Mouse (Mus musculus) forebrain, postnatal 0 days (tissue): ENCODE results near the gene Bcl9. TPM values are rescaled to one million over a fixed set of nuclear protein-coding genes. Genes with fewer than 3 reads are reported as not detected.

Experiments used
- ATAC-seq: fragments of 200-750 bp; cut with Nextera tagmentation; 2 replicates; pipeline ENCODE4 v1.8.0; 2017; ENCODE audit warnings: mild to moderate bottlenecking, moderate library complexity
- DNase-seq: peaks from one replicate; pipeline ENCODE4 v3.0.0-alpha.2; 2015
- H3K27ac ChIP-seq: fragments of 300-500 bp; sonication (generic); 2 replicates; pipeline ENCODE4 v1.5.1; 2014; ENCODE audit warnings: low read depth, mild to moderate bottlenecking, antibody characterized with exemption, low read length, moderate library complexity, mixed read lengths
- H3K27me3 ChIP-seq: fragments of 300-500 bp; sonication (generic); 2 replicates; pipeline ENCODE4 v1.6.1; 2014; ENCODE audit warnings: mild to moderate bottlenecking, low read length, mixed read lengths; ENCODE audit not compliant: insufficient read depth
- H3K36me3 ChIP-seq: fragments of 300-500 bp; sonication (generic); 2 replicates; pipeline ENCODE4 v1.6.1; 2014; ENCODE audit warnings: mild to moderate bottlenecking, moderate library complexity; ENCODE audit not compliant: insufficient read depth
- H3K4me1 ChIP-seq: fragments of 300-500 bp; sonication (generic); 2 replicates; pipeline ENCODE4 v1.6.1; 2014; ENCODE audit warnings: antibody characterized with exemption; ENCODE audit not compliant: insufficient read depth
- H3K4me2 ChIP-seq: fragments of 300-500 bp; sonication (generic); 2 replicates; pipeline ENCODE4 v1.6.1; 2014; ENCODE audit warnings: low read depth, mild to moderate bottlenecking, moderate library complexity
- H3K4me3 ChIP-seq: fragments of 300-500 bp; sonication (generic); 2 replicates; pipeline ENCODE4 v1.5.1; 2014; ENCODE audit warnings: low read depth, low read length, mixed read lengths
- H3K9ac ChIP-seq: fragments of 300-500 bp; sonication (generic); 2 replicates; pipeline ENCODE4 v1.6.1; 2014; ENCODE audit warnings: mild to moderate bottlenecking
- H3K9me3 ChIP-seq: fragments of 300-500 bp; sonication (generic); 2 replicates; pipeline ENCODE4 v1.6.1; 2016; ENCODE audit warnings: low read length
- CTCF ChIP-seq: sonication (generic); IDR thresholded peaks from 2 replicates; pipeline ENCODE4 v1.5.1; 2016; ENCODE audit warnings: antibody characterized with exemption, control low read depth, low read depth
- WGBS: fragments of 180-500 bp; shearing (Covaris S2); extraction: QIAGEN DNeasy Blood & Tissue Kit; methylation state at CpG from one replicate; pipeline ENCODE4 v1.1.7; 2014; 5-methylcytosine and 5-hydroxymethylcytosine counted together
- polyA plus RNA-seq: library from polyadenylated mRNA; unstranded; fragments of >200 nt; fragmentation: Nextera tagmentation; extraction: Ambion mirVana; gene quantifications from 2 replicates; pipeline ENCODE4 v1.2.1, GENCODE M21; 2015
- total RNA-seq: library from RNA; depleted of rRNA; stranded (reverse); fragments of >200 nt; gene quantifications from 2 replicates; pipeline ENCODE4 v1.2.3, GENCODE M21; 2014

The Bcl9 gene
- total and polyA plus RNA-seq, 2 experiments from 2014 or later: 46.4 to 62.8 TPM

- Histone ChIP-seq H3K4me2 (no peak overlapping the region), H3K36me3 (no peaks in the 10 kb centered on the region), H3K4me3 (no peak overlapping the region), H3K27ac (no peak overlapping the region), H3K27me3 (no peaks in the 10 kb centered on the region), H3K9me3 (no peaks in the 10 kb centered on the region), H3K9ac (no peak overlapping the region), H3K4me1 (no peaks in the 10 kb centered on the region)
- 85% methylated on average over 14 of the region's 14 CpGs for WGBS
- 0 out of 2 replicates have a peak, but pooled peaks have one; percentile 27 for ATAC-seq
- no peak for DNase-seq
- no peak for TF ChIP-seq CTCF
Measured at GRCm38 (mm10) chr3:97234797-97235196, 62.9 kb downstream of the Bcl9 start.

DNA sequence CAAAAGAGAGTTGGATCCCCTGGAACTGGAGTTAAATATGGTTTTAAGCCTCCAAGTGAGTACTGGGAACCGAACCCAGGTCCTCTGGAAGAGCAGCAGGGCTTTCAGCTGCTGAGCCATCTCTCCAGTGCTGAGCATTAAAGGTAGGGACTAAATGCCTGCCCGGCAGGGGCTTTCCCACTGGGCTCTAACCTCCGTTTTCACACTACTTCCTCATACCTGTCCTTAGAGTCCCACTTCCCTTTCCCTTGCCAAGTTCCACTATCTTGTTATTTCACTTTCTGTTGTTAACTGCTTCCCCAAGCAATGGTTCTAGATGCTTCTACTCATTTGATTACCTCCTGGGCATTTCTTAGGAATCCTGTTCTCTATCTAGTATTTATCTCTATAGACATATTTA is 65.4 kb downstream of the Bcl9 start:
- TF ChIP-seq CTCF: no peak
- DNase-seq: no peak
- no peak overlapping the region for H3K27ac ChIP-seq
- H3K4me2 ChIP-seq: no peak overlapping the region
- H3K9ac ChIP-seq: no peak overlapping the region
- 89% methylated on average over 3 of the region's 3 CpGs for WGBS
- no peaks in the 10 kb centered on the region for H3K9me3 ChIP-seq
- ATAC-seq: no peak
- H3K36me3 ChIP-seq: no peaks in the 10 kb centered on the region
- H3K4me1 ChIP-seq: no peaks in the 10 kb centered on the region; the same call in 1 of the 2 replicates
- H3K27me3 ChIP-seq: no peaks in the 10 kb centered on the region
- no peak overlapping the region for H3K4me3 ChIP-seq

DNA sequence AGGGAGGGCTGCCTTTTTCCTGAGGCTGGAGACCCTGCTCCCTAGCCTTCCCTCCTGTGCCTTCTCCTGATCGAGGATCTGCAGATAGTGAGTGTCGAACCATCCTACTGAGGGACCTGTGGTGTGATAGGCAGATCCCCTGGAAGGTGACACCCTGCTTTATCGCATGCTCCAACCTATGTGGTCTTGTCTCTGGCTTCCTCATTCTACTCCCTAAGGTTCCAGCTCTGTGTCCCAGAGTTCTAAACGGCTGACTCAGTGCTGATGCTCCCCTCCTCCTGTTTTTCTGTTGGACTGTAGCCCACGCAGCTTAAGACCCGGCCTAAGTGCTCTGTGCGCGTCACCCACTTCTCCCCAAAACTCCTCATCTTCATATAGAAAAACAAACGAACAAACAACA is 65.9 kb downstream of the Bcl9 start:
- no peaks in the 10 kb centered on the region for H3K27me3 ChIP-seq

GRCm38 (mm10) chr3:97230631-97231404 is 66.9 kb downstream of the Bcl9 start:
- H3K4me3 ChIP-seq: no peak overlapping the region
- no peak for DNase-seq
- H3K27me3 ChIP-seq: no peaks in the 10 kb centered on the region
- no peak overlapping the region for H3K4me2 ChIP-seq
- peaks cover 8% of the 10 kb centered on the region for H3K4me1 ChIP-seq
- H3K9ac ChIP-seq: no peak overlapping the region
- TF ChIP-seq CTCF: no peak
- no peaks in the 10 kb centered on the region for H3K36me3 ChIP-seq
- WGBS: 98% methylated on average over 5 of the region's 5 CpGs
- no peak for ATAC-seq
- no peaks in the 10 kb centered on the region for H3K9me3 ChIP-seq
- H3K27ac ChIP-seq: no peak overlapping the region

More for the DNA sequence above, 65.9 kb downstream of the Bcl9 start:
- H3K9ac ChIP-seq: no peak overlapping the region
- ATAC-seq (no peak), DNase-seq (no peak)
- H3K4me2 ChIP-seq: no peak overlapping the region
- no peaks in the 10 kb centered on the region; the same call in 1 of the 2 replicates for H3K4me1 ChIP-seq
- 83% methylated on average over 9 of the region's 9 CpGs for WGBS
- H3K4me3 ChIP-seq: no peak overlapping the region
- no peaks in the 10 kb centered on the region for H3K36me3 ChIP-seq
- no peak overlapping the region for H3K27ac ChIP-seq
- H3K9me3 ChIP-seq: no peaks in the 10 kb centered on the region
- no peak for TF ChIP-seq CTCF

DNA sequence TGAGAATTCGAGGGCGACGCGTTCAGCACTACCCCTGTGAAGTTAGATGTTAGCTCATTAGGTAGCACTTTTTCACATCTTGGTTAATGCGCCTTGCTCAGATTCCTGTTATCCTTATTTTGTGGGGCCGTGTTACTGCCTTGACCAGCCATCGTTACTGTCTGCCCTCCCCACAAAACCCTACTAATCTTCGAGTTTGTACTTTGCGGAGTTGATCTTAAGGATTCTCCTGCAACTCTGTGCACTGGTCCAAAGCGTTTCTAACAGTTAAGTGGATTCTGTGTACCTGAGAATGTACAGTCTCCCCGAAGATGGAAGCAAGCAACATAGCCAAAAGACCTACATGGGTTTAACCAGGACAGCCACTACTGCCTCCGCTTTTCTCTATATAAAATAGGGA is 69.3 kb downstream of the Bcl9 start:
- H3K36me3 ChIP-seq: no peaks in the 10 kb centered on the region
- WGBS: 12% methylated on average over 12 of the region's 12 CpGs

GRCm38 (mm10) chr3:97228020-97228419 is 69.7 kb downstream of the Bcl9 start:
- DNase-seq (no peak), ATAC-seq (no peak)
- H3K9me3 ChIP-seq: no peaks in the 10 kb centered on the region
- peak overlapping the region; percentile 79 for H3K9ac ChIP-seq
- no peaks in the 10 kb centered on the region for H3K27me3 ChIP-seq
- no peaks in the 10 kb centered on the region for H3K36me3 ChIP-seq
- TF ChIP-seq CTCF: no peak
- H3K4me1 ChIP-seq: peaks cover 15% of the 10 kb centered on the region
- H3K4me3 ChIP-seq: peak overlapping the region; percentile 91
- under 1% methylated on average over 16 of the region's 16 CpGs for WGBS
- peak overlapping the region; percentile 77 for H3K4me2 ChIP-seq
- peak overlapping the region; percentile 86 for H3K27ac ChIP-seq

More for the DNA sequence above, 69.3 kb downstream of the Bcl9 start:
- TF ChIP-seq CTCF: no peak
- H3K4me1 ChIP-seq: peaks cover 15% of the 10 kb centered on the region
- DNase-seq (no peak), ATAC-seq (no peak)
- H3K4me3 ChIP-seq: peak overlapping the region; percentile 91; the same call in 1 of the 2 replicates
- no peak overlapping the region; the same call in 1 of the 2 replicates for H3K27ac ChIP-seq
- no peaks in the 10 kb centered on the region for H3K27me3 ChIP-seq
- H3K4me2 ChIP-seq: peak overlapping the region; percentile 77
- peak overlapping the region; percentile 79 for H3K9ac ChIP-seq
- H3K9me3 ChIP-seq: no peaks in the 10 kb centered on the region

DNA sequence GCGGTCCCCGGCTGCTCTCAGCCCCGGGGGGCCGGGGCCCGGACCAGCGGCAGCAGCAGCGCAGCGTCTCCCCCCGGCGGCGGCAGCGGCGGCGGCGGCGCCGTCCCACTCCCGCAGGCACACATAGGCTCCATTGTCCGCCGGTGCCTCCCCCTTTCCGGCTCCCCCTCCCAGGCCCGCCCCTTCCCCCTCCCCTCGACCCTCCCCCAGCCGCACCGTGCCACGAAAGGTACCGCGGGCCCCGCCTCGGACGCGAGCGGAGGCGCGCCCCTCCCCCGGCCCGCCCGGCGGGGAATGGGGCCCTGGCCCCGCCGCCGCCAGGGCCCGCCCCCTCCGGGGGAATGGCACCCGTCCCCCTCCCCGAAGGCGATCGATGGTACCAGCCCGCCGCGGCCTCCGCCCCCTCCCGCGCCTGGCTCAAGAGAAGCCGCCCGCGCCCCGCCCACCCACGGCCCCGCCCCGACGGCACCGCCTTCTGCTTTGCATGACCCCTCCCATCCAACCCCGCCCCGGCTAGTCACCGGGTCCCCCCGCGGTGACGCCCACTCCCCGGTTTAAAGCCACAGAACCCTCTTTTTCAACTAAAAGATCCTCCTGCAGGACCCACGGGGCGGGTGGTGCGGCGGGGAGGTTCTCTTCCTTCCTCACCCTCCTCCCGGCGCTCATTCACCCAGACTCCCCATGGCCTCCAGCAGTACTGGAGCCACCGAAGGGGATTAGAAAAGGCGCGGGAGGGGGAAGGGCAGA is 70.3 kb downstream of the Bcl9 start:
- Histone ChIP-seq H3K36me3 (peaks cover 5% of the 10 kb centered on the region; the same call in 1 of the 2 replicates), H3K4me1 (peaks cover 15% of the 10 kb centered on the region), H3K27me3 (no peaks in the 10 kb centered on the region), H3K4me3 (peak overlapping the region; percentile 91), H3K4me2 (peak overlapping the region; percentile 77), H3K9me3 (no peaks in the 10 kb centered on the region), H3K27ac (peak overlapping the region; percentile 86), H3K9ac (peak overlapping the region; percentile 79)
- WGBS: 2% methylated on average over 55 of the region's 79 CpGs
- DNase-seq: peak; percentile 94
- TF ChIP-seq CTCF: no peak
- ATAC-seq: peak; percentile 90
